Mouse (Mus musculus): Measurements from ENCODE around the gene Tnfrsf25. TPM values are rescaled to one million over a fixed set of nuclear protein-coding genes. Genes with fewer than 3 reads are reported as not detected.

Tnfrsf25 gene
- polyA plus RNA-seq, 1 experiment: 1.9 TPM

DNA sequence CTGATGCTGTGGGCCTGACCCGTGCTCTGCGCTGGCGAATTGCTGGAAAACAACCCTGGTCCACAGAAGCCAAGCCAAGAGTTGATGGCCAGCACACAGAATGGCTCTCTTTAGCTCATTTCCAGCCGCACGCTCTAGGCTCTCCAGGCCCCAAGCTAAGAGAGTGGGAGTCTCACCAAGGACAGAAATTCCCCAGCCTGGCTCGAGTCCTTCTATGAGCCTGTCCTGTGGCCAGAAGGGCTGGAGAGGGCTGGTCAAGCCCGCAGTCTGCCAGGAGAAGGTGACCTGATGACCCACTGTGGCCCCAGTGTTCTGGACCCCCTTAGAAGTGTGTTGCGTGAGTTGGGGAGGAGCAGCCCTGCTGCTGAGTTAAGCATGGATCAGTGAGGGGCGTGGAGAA is 38.5 kb upstream of the Tnfrsf25 start:
- H3K4me3 ChIP-seq (ENCODE audit: insufficient read depth, low read length): no peak overlapping the region
- H3K27ac ChIP-seq (ENCODE audit: insufficient read depth, low read length): no peak overlapping the region
- no peaks in the 10 kb centered on the region for H3K4me1 ChIP-seq (ENCODE audit: control insufficient read depth, insufficient read depth, low read length)
- TF ChIP-seq POLR2A (IDR thresholded peaks at IDR 0.05; ENCODE audit: low read depth, low read length) (no peak), CTCF (IDR thresholded peaks at IDR 0.05; ENCODE audit: borderline replicate concordance, insufficient read depth, low read length) (no peak)

DNA sequence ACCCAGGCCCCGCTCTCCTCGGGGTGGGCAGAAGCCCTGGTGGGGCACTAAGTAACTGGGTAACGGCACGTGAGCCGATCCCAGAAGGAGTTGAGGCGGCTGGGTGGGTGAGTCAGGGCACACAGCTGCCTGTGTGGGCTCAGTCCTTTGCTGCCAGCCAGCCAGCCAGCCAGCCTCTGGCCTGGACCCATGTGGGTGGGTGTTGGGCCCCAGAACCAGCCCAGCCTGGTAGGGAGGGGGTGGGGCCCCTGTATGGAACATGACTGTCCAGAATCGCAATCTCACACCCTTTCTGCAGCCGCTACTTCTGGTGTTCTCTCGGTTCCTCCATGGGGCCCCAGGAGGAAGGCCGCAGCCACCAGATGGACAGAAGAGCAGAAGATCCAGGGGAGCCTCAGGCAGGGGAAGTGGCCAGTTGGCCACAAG is 37.6 kb upstream of the Tnfrsf25 start:
- Histone ChIP-seq H3K4me3 (ENCODE audit: insufficient read depth, low read length) (no peak overlapping the region), H3K4me1 (ENCODE audit: control insufficient read depth, insufficient read depth, low read length) (no peaks in the 10 kb centered on the region), H3K27ac (ENCODE audit: insufficient read depth, low read length) (no peak overlapping the region)
- TF ChIP-seq CTCF (IDR thresholded peaks at IDR 0.05; ENCODE audit: borderline replicate concordance, insufficient read depth, low read length) (no peak), POLR2A (IDR thresholded peaks at IDR 0.05; ENCODE audit: low read depth, low read length) (no peak)

DNA sequence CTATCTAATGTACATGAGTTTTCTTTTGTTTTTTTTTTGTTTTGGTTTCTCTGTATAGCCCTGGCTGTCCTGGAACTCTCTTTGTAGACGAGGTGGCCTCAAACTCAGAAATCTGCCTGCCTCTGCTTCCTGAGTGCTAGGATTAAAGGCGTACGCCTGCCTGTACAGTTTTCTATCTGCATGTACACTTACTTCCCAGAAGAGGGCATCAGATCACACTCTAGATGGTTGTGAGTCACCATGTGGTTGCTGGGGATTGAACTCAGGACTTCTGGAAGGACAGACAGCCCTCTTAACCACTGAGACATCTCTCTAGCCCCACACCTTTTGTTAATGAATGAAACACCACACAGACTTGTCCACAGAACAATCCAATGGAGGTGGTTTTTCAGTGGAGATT is 36.5 kb upstream of the Tnfrsf25 start:
- Histone ChIP-seq H3K4me1 (ENCODE audit: control insufficient read depth, insufficient read depth, low read length) (no peaks in the 10 kb centered on the region; the same call in 1 of the 2 replicates), H3K4me3 (ENCODE audit: insufficient read depth, low read length) (no peak overlapping the region), H3K27ac (ENCODE audit: insufficient read depth, low read length) (no peak overlapping the region)
- TF ChIP-seq POLR2A (IDR thresholded peaks at IDR 0.05; ENCODE audit: low read depth, low read length): no peak

- H3K27ac ChIP-seq (ENCODE audit: insufficient read depth, low read length): no peak overlapping the region
- no peak overlapping the region for H3K4me3 ChIP-seq (ENCODE audit: insufficient read depth, low read length)
- no peaks in the 10 kb centered on the region; the same call in 1 of the 2 replicates for H3K4me1 ChIP-seq (ENCODE audit: control insufficient read depth, insufficient read depth, low read length)
- TF ChIP-seq POLR2A (IDR thresholded peaks at IDR 0.05; ENCODE audit: low read depth, low read length) (no peak), CTCF (IDR thresholded peaks at IDR 0.05; ENCODE audit: borderline replicate concordance, insufficient read depth, low read length) (no peak)
These were observed 35.8 kb upstream of the Tnfrsf25 start for GRCm38 (mm10) chr4:152079931-152080330.

GRCm38 (mm10) chr4:152083611-152084220 is 32.0 kb upstream of the Tnfrsf25 start:
- Histone ChIP-seq H3K4me1 (ENCODE audit: control insufficient read depth, insufficient read depth, low read length) (no peaks in the 10 kb centered on the region; the same call in none of the 2 replicates), H3K4me3 (ENCODE audit: insufficient read depth, low read length) (no peak overlapping the region), H3K27ac (ENCODE audit: insufficient read depth, low read length) (0 out of 2 replicates have a peak overlapping the region, but pooled peaks have one; percentile 59)
- 0 out of 2 replicates have a peak, but pooled peaks have one; percentile 9 for TF ChIP-seq POLR2A (IDR thresholded peaks at IDR 0.05; ENCODE audit: low read depth, low read length)
- TF ChIP-seq CTCF (IDR thresholded peaks at IDR 0.05; ENCODE audit: borderline replicate concordance, insufficient read depth, low read length): no peak

DNA sequence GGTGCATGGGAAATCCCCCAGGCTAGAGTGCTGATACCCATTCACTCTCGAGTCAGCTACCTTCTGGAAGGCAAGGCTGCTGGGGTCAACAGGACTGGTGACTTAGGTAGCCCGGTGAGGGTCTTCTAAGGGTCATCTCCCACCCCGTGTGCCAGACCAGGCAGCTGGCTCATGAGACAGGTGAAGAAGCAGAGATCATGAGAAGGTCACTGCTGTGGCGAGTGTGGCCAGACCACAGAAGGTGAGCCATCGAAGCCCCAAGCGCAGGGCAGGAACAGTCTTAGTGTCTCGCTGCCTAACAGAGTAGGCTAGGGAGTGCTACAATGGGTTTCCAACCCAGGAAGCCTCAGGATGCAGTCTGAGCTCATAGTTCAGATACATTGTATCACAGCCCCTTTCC is 31.1 kb upstream of the Tnfrsf25 start:
- H3K4me1 ChIP-seq (ENCODE audit: control insufficient read depth, insufficient read depth, low read length): no peaks in the 10 kb centered on the region; the same call in none of the 2 replicates
- no peak for TF ChIP-seq CTCF (IDR thresholded peaks at IDR 0.05; ENCODE audit: borderline replicate concordance, insufficient read depth, low read length)
- TF ChIP-seq POLR2A (IDR thresholded peaks at IDR 0.05; ENCODE audit: low read depth, low read length): no peak
- H3K4me3 ChIP-seq (ENCODE audit: insufficient read depth, low read length): no peak overlapping the region
- no peak overlapping the region for H3K27ac ChIP-seq (ENCODE audit: insufficient read depth, low read length)

GRCm38 (mm10) chr4:152086505-152087210 is 29.1 kb upstream of the Tnfrsf25 start:
- Histone ChIP-seq H3K4me1 (ENCODE audit: control insufficient read depth, insufficient read depth, low read length) (no peaks in the 10 kb centered on the region; the same call in none of the 2 replicates), H3K27ac (ENCODE audit: insufficient read depth, low read length) (no peak overlapping the region), H3K4me3 (ENCODE audit: insufficient read depth, low read length) (peak overlapping the region; percentile 76)
- TF ChIP-seq CTCF (IDR thresholded peaks at IDR 0.05; ENCODE audit: borderline replicate concordance, insufficient read depth, low read length) (no peak), POLR2A (IDR thresholded peaks at IDR 0.05; ENCODE audit: low read depth, low read length) (peak; percentile 72)

DNA sequence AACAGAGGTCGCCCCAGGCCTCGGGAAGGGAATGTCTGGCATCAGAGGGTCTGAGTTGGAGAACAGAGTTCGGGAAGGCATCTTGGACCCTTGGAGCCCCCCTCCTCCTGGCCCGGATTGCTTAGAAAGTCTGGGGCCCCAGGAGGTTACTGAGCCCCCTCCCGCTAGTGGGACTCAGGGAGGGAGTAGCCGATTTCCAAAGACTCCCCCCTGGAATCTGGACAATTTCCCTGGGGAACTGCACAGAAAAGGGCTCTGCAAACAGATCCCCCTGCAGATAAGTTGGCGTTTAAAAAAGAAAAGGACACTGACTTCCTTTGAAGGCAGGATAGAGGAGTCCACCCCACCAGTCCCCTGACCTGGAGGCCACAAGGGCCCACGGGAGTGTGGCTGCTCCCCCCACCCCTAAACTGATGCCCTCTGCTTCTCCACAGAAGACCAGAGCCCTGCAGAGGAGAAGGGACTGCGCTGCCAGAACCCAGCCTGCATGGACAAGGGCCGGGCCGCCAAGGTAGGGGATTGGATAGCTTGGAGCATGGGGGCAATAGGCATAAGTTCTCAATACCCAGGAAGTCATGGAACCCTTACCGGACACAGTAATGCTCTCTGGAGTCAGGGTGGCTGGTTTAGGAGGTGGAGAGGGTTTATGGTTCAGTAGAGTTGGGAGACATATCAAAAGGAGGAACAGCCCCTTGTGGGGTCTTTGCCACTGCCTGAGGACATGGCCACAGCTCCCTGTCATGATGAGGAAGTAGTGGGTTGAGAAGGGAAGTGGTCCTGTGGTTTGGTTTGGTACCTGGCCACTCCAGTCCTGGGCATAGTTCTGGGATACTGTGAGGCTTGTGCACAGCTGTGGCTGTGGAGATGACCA is 28.3 kb upstream of the Tnfrsf25 start:
- Histone ChIP-seq H3K27ac (ENCODE audit: insufficient read depth, low read length) (no peak overlapping the region), H3K4me1 (ENCODE audit: control insufficient read depth, insufficient read depth, low read length) (no peaks in the 10 kb centered on the region; the same call in none of the 2 replicates), H3K4me3 (ENCODE audit: insufficient read depth, low read length) (peak overlapping the region; percentile 76)
- TF ChIP-seq POLR2A (IDR thresholded peaks at IDR 0.05; ENCODE audit: low read depth, low read length) (no peak), CTCF (IDR thresholded peaks at IDR 0.05; ENCODE audit: borderline replicate concordance, insufficient read depth, low read length) (no peak)

DNA sequence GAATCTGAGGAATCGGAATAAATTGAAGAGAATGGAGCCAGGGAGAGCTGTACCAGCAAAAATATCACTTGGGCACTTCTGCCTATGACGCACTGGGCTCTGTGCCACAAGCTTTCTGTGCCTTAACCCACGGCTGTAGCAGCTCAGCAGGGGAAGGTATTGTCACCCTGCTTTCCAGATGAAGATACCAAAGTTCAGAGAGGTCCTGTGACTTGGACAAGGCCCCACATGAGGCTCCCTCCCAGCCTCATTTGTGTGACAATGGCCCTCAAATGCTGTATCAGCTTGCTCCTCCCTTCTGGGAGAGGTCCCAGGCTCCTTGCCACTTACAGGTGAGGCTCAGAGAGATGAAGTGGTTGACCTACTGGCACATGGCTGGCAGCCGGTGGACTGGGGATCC is 27.6 kb upstream of the Tnfrsf25 start:
- H3K4me3 ChIP-seq (ENCODE audit: insufficient read depth, low read length): no peak overlapping the region
- H3K4me1 ChIP-seq (ENCODE audit: control insufficient read depth, insufficient read depth, low read length): no peaks in the 10 kb centered on the region; the same call in none of the 2 replicates
- H3K27ac ChIP-seq (ENCODE audit: insufficient read depth, low read length): no peak overlapping the region
- no peak for TF ChIP-seq CTCF (IDR thresholded peaks at IDR 0.05; ENCODE audit: borderline replicate concordance, insufficient read depth, low read length)
